Mouse (Mus musculus): ENCODE data around the gene Snrnp40.
A peak's percentile ranks its signal among the peaks of the same experiment; 100 is the strongest.

DNA sequence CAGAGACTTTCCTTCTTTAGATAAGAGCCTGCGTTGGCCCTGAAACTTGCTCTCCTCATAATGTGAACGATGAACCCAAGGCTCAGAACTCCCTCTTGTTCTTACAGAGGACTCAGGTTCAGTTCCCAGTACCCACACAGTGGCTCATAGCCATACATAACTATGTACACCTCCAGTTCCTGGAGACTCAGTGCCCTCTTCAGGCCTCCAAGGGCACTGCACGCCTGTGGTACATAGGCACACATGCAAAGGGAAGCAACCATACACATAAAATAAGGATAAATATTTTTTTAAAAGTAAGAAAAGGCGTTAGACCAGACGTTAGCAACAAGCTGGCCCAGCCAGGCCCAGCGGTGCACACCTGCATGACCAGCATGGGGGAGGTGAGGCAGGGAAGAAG, 10.3 kb upstream of the Snrnp40 start:
- no peak for TF ChIP-seq POLR2A (IDR thresholded peaks at IDR 0.05; ENCODE audit: extremely low read depth, insufficient read depth, low read length)
- TF ChIP-seq CTCF (IDR thresholded peaks at IDR 0.05; ENCODE audit: low read depth, low read length) = peak; percentile 43; the same call in 1 of the 2 replicates
